Mouse (Mus musculus): ENCODE results near the gene Itga1. TPM values are rescaled to one million over a fixed set of nuclear protein-coding genes. Genes with fewer than 3 reads are reported as not detected.

Itga1 gene
- 9.7 and 21.1 TPM in 2 replicates for total RNA-seq (2023)

GRCm38 (mm10) chr13:115101355-115102191, at the start of gene Itga1, which contains the start of gene Gm49395:
Gene Itga1 (minus strand): TSS chr13:115101964.
Gene Gm49395 (minus strand): TSS chr13:115101921.

DNA sequence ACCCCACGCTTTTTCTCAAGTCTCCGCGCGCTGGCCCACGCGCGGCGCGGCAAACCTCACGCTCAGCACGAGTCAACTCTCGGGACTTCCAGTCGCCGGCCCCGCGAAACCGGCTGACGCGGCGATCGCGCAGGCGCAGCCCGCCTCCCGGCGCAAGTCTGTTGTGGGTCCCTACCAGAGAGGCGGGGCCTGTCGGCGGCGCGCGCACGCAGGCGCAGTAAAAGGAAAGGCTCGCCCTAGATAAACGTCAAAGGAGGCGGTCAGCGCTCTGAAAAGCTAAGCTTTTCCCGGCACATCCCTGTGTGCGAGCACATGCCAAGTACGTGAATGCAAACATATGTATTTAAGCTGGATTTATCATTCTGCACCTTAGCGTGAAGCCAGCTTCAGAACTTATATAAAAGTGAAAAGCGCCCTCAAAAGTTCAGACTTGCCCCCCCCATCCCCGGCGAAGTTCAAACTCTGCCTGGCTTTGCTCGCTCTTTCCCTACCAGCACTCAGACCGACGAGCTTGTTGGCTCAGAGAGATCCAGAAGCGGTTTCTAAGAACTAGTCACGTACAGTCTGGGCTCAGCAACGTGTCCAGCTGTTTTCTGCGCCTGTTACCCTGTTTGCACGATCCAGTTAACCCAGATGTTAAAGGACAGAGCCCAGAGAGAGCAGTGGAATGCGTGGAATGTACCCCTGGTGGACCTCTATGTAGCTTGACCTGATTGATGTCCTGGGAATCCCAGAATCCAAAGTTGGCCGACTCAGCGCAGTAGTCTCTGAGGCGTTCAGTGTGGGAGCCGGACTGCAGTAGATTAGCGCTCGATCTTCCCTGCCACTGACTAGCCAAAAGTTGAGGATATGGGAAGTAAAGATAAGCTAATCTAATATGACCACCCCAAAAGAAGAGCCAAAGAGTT, 11.4 kb downstream of the Itga1 start, which contains the start of gene Pelo:
Pelo (minus strand) TSS at position 118 of the 908 bp plus-strand sequence.

DNA sequence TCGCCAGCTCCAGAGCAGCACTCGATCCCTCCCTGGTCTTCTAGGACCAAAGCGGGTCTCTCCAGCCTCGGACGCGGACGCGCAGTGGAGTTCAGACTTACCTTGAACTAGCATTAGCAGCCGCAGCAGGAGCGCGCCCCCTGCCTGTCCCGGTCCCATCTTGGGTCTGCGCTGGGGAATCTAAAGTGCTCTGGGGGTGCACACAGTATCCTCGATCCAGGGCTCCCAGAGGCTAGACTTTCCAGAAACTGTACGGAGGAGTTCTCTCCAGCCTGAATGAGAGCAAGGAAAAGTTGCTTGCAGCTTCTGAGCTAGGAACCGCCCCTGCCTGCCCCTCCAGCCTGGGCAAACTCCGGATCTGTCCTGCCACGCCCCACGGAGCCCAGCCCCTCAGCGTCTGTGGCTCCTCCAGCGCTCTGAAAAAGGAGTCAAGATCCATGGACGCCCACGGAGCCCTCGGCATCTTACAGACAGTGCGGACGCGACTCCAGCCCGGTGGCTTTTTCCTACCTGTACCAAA, 169.9 kb downstream of the Itga1 start, which contains the start of gene Itga2:
Itga2 (minus strand) TSS at position 326 of the 520 bp plus-strand sequence.

Other genes starting within 250 kb of the Itga1 start
- 1.2 TPM in 1 of 2 replicates, not detected in the other for gene Itga2, start 169.9 kb downstream of the Itga1 start, total RNA-seq (2023)
- gene Pelo, start 11.8 kb downstream of the Itga1 start, total RNA-seq (2023) = 5.6 and 7.6 TPM in 2 replicates
- 4.4 and 10.5 TPM in 2 replicates for gene Gm49395, start within 50 bp of the Itga1 start, total RNA-seq (2023)